Mouse (Mus musculus) spleen, postnatal 10 days (tissue): ENCODE data around the gene Gga3.

Source experiments
- DNase-seq, 2 experiments: peaks; one replicate each; pipeline ENCODE4 v3.0.0; 2021 to 2022; ENCODE audit warnings: low spot score in 2 of 2

Gene Gga3

GRCm38 (mm10) chr11:115630532-115631504 lies 27.0 kb upstream of the Gga3 start:
- peak; percentile 44 to 80 for DNase-seq

GRCm38 (mm10) chr11:115629734-115630531 lies 26.1 kb upstream of the Gga3 start:
- DNase-seq = no peak

DNA sequence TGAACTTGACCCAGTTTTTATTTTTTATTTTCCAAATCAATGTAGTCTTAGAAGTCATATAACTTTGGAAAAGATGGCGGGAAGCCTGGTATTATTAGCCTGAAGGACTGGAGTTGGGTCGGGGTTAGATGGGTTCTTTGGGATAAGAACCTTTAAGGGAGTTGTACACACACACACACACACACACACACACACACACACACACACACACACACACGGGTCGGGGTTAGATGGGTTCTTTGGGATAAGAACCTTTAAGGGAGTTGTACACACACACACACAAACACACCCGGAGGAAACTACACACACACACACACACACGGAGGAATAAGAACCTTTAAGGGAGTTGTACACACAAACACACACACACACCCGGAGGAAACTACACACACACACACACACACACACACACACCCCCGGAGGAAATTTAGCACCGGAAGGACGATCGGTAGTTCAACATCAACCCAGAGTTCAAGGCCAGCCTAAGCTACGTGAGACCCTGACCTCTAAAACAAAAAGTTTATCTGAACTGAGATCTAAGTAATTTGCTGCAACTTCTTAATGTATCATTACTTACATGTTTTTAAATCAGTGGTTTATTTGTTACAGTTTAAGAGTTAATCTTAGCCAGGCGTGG lies 24.7 kb upstream of the Gga3 start:
- DNase-seq = no peak

DNA sequence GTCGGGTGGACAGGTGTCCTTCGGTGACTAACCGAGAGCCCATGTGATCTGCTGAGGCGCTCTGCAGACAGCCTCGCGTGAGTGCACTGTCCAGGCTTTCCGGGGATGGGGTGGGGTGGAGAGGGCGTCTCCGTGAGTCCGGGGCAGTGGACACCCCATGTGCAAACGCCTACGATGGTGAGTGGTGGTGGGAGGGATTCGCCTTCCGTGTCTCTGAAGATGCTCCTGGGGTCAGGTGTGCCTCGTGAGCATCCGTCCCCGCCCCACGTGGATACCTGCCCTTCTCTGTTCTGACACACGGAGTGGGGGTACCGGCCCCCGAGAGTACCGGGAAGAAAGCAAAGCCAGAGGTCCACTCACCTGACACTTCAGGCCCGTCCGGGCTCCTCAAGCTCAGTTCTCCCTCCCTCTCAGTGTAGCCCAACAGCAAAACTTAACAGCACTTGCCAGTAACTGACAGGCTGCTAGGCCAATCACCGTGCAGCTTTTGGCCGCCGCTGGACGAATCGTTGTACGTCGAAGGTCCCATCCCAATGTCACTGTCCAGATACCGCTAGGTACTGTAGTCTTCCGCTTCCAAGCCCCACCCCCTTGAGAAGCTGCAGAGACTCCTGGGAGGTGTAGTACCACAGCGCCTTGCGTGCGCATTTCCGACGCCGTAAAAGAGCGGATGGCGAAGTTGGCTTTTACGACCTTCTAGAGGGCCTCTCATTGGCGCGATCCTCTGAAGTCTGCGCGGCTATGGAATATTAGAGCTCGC lies 24.0 kb upstream of the Gga3 start, which contains the start of gene Slc25a19:
Gene Slc25a19 (minus strand): TSS at position 591 of the 760 bp plus-strand sequence.
- peak; percentile 97 to 99 for DNase-seq

GRCm38 (mm10) chr11:115626824-115627616 lies 23.2 kb upstream of the Gga3 start:
- DNase-seq = no peak

DNA sequence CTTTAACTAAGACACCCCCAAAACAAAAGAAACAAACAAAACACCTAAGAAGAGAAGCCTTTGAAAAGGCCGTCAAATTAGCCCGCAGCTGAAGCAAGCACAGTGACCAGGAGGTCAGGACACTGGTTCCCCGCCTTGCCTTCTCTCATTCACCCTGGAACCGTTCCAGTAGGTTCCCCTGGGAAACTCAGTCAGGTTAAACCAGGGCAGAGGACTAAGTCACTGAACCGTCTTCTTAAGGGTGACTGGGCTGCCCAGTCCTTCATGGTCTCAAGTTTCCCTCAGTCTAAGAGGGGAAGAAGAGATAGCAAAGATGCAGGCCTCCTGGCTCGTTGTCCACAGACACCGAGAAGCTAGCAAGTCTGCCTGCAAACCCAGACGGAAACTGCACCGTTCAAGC lies 22.0 kb upstream of the Gga3 start:
- no peak for DNase-seq

- DNase-seq = peak in 1 of 2 experiments; percentile 15
Measured at GRCm38 (mm10) chr11:115623487-115624070, 19.7 kb upstream of the Gga3 start.

DNA sequence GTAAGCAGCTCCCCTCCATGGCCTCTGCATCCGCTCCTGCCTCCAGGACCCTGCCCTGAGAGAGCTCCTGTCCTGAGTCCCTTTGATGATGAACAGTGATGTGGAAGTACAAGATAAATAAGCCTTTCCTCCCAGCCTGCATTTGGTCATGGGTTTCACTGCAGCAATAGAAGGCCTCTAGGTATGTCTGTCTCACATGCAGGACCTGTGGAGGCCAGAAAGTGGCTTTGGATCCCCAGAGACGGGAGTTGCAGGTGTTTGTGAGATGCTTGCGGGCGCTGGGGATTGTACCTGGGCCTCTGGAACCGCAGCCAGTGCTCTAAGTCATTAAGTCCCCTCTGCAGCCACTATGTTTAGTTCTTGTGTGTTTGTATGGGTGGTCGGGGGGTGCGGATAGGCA lies 16.1 kb upstream of the Gga3 start:
- DNase-seq = no peak

DNA sequence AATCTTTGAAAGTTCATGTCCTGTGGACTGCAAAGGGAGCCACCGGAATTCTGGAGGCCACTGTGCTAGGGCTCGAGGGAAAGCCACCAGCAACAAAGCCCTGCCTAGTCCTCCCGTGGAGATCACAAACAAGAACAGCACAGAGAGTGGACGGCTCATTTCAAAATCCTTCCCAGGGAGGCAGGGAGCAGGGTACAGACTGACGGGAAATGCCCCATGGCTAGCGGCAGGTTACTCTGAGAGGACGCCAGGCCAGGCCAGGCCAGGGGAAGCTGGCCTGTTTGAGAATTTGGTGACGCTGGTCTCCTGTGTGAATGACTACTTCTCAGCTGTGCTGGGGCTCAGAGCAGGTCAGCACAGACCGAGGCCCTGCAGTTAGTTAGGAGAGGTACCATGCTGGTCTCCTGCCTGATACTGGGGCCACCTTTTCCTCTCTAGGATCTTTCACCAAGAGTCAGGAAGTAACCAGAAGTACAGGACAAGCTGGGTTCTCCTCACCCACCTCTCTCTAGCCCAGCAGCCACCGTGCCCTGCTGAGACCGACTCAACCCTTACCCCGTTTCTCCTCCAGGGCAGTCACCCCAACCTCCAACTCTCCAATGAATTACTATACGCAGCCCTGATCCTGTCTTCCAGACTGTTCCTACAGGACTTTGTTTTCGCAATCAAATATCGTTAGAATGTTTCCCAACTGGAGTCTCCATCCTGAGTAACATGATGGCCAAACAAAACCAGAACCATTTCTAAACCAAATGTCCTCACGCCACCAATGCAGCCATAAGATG lies 15.1 kb upstream of the Gga3 start:
- no peak for DNase-seq

GRCm38 (mm10) chr11:115618001-115618400 lies 14.2 kb upstream of the Gga3 start:
- no peak for DNase-seq

- DNase-seq = no peak
Measured at GRCm38 (mm10) chr11:115616893-115617292, 13.0 kb upstream of the Gga3 start.

- DNase-seq = no peak
Measured at GRCm38 (mm10) chr11:115616371-115616770, 12.5 kb upstream of the Gga3 start.

DNA sequence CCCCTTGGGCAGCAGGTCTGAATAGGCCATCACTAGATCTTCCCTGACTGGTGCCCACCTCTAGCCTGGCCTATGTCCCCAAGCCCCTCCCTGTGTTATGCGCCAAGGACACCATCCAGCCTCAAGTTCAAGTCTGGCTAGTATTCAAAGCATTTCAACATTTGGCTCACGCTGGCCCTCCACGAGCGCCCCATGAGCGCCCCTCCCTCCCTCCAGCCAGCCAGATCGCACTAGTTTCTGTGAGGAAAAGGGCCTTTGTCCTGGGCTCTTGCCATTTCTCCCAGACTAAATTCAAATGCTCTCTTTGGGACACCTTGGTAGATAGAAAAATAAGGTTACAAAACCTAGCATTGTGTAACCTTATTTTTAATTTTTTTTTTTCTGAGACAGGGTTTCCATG lies 12.0 kb upstream of the Gga3 start:
- no peak for DNase-seq

DNA sequence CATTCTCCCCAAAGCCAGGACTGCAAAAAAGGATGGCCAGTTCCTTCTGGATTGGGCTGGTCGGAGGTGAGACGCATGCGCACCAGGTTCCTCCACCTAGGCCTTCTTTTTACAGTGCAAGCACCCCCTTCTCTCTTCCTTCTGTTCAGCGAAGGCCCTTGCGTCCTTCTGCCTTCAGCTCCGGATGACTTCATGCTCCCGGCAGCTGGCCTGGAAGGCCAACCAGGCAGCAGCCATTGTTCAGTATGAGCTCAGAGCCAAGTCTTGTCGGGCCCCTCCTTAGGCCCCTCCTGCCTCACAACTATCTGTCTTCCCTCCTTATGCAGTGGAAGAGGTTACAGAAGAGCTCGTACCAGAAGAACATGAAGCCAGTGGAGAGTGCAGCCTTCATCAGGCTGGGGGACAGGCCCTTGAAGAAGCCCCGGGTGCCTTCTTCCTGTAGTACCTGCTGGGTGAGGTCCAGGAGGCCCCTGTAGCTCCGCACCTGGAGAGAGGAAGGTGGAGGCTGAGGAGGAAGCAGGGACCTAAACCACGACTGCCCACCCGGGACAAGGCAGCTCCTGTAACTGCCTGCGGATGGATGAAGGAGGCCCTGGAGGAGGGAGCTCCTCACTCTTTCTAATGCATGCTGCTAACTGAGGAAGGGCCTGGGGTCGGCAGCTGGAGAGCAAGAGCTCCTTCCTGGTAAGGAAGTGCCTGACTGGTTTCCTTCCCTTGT lies 11.4 kb upstream of the Gga3 start:
- DNase-seq = no peak

- no peak for DNase-seq
Measured at GRCm38 (mm10) chr11:115614346-115615107, 10.7 kb upstream of the Gga3 start.

DNA sequence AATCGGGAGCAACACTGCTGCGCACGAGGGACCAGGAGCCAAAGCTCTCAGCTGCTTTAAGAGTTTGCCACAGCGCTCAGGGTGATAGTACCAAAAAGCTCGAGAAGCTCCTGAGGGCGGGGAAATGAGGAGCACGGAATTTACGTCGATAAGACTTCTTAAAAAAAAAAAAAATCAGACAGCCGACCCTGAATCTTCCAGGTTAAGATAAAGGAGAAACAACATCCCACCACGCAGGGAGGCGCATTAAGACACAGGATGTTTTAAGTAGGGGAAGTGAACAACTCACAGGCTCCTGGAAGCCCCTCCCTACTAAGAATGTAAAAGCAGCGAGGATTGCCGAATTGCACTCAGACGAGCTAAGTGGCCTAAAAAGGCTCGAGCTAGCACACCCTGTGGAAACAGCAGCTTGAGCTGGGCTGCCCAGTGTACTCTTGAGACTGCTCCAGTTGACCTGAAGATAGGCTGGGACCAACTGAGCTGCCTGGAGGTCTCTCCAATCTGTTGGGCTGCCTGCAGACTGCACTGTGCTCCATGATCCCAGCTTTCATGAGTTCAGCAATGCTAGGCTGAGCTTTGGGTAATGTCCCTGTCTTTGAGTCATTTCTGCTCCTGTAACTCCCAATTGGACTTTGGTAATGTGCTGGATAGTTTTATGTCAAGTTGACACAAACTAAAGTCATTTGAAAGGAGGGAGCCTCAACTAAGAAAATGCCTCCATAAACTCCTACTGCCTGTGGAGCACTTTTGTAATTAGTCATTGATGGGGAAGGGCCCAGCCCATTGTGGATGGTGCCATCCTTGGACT lies 9.5 kb upstream of the Gga3 start:
- DNase-seq = peak in 1 of 2 experiments; percentile 41
